Mouse (Mus musculus) lung, embryonic 15.5 days (tissue): ENCODE measurements around the gene Tcf7l1. TPM values are rescaled to one million over a fixed set of nuclear protein-coding genes. Genes with fewer than 3 reads are reported as not detected.

ENCODE experiments used
- ATAC-seq: fragments of 200-750 bp; cut with Nextera tagmentation; 2 replicates; pipeline ENCODE4 v1.8.0; 2017; ENCODE audit warnings: moderate number of reproducible peaks, borderline replicate concordance; ENCODE audit not compliant: low FRiP score, low TSS enrichment; ENCODE audit errors: extremely low read depth
- H3K27ac ChIP-seq: fragments of 300-500 bp; sonication (generic); 2 replicates; pipeline ENCODE4 v1.5.1; 2015; ENCODE audit warnings: moderate library complexity, mild to moderate bottlenecking, inconsistent platforms
- H3K27me3 ChIP-seq: fragments of 300-500 bp; sonication (generic); 2 replicates; pipeline ENCODE4 v1.6.1; 2015; ENCODE audit warnings: inconsistent platforms
- H3K36me3 ChIP-seq: fragments of 300-500 bp; sonication (generic); 2 replicates; pipeline ENCODE4 v1.6.1; 2015; ENCODE audit warnings: inconsistent platforms
- H3K4me1 ChIP-seq: fragments of 300-500 bp; sonication (generic); 2 replicates; pipeline ENCODE4 v1.6.1; 2015; ENCODE audit warnings: inconsistent platforms
- H3K4me2 ChIP-seq: fragments of 300-500 bp; sonication (generic); 2 replicates; pipeline ENCODE4 v1.6.1; 2015; ENCODE audit warnings: inconsistent platforms, mild to moderate bottlenecking, moderate library complexity
- H3K4me3 ChIP-seq: fragments of 300-500 bp; sonication (generic); 2 replicates; pipeline ENCODE4 v1.5.1; 2015; ENCODE audit warnings: mild to moderate bottlenecking, inconsistent platforms
- H3K9ac ChIP-seq: fragments of 300-500 bp; sonication (generic); 2 replicates; pipeline ENCODE4 v1.6.1; 2015; ENCODE audit warnings: inconsistent platforms
- H3K9me3 ChIP-seq: fragments of 300-500 bp; sonication (generic); 2 replicates; pipeline ENCODE4 v1.6.1; 2016; ENCODE audit warnings: inconsistent platforms
- WGBS: fragments of 180-500 bp; shearing (Covaris S2); methylation state at CpG from one replicate; pipeline ENCODE4 v1.1.7; 2015; 5-methylcytosine and 5-hydroxymethylcytosine counted together
- polyA plus RNA-seq: library from polyadenylated mRNA; unstranded; fragments of >200 nt; fragmentation: Nextera tagmentation; extraction: Ambion mirVana; gene quantifications from 2 replicates; pipeline ENCODE4 v1.2.1, GENCODE M21; 2015

The Tcf7l1 gene
- polyA plus RNA-seq, 1 experiment from 2014 or later: 33.8 TPM

- no peak for ATAC-seq
- no peak overlapping the region for H3K9ac ChIP-seq
- H3K36me3 ChIP-seq: no peaks in the 10 kb centered on the region
- H3K9me3 ChIP-seq: no peaks in the 10 kb centered on the region
- WGBS: 89% methylated on average over 4 of the region's 4 CpGs
- H3K4me1 ChIP-seq: peaks cover 32% of the 10 kb centered on the region
- H3K4me3 ChIP-seq: no peak overlapping the region
- no peak overlapping the region for H3K4me2 ChIP-seq
- H3K27me3 ChIP-seq: no peaks in the 10 kb centered on the region
- H3K27ac ChIP-seq: no peak overlapping the region
Measured at GRCm38 (mm10) chr6:72723143-72723542, 65.9 kb downstream of the Tcf7l1 start.

GRCm38 (mm10) chr6:72720852-72721251 is 68.2 kb downstream of the Tcf7l1 start:
- 66% methylated on average over 3 of the region's 3 CpGs for WGBS
- Histone ChIP-seq H3K4me3 (no peak overlapping the region), H3K9ac (no peak overlapping the region), H3K36me3 (peaks cover 4% of the 10 kb centered on the region; the same call in 1 of the 2 replicates), H3K27ac (no peak overlapping the region), H3K4me1 (peaks cover 28% of the 10 kb centered on the region), H3K27me3 (no peaks in the 10 kb centered on the region), H3K9me3 (no peaks in the 10 kb centered on the region), H3K4me2 (no peak overlapping the region)
- no peak for ATAC-seq

GRCm38 (mm10) chr6:72714726-72715125 is 74.3 kb downstream of the Tcf7l1 start:
- ATAC-seq: no peak
- Histone ChIP-seq H3K27ac (peak overlapping the region; percentile 22; the same call in 1 of the 2 replicates), H3K36me3 (peaks cover 4% of the 10 kb centered on the region; the same call in 1 of the 2 replicates), H3K4me1 (peaks cover 38% of the 10 kb centered on the region), H3K9me3 (no peaks in the 10 kb centered on the region), H3K4me3 (no peak overlapping the region), H3K9ac (no peak overlapping the region), H3K4me2 (no peak overlapping the region), H3K27me3 (no peaks in the 10 kb centered on the region)
- 14% methylated on average over 4 of the region's 4 CpGs for WGBS

- no peak for ATAC-seq
- Histone ChIP-seq H3K27me3 (no peaks in the 10 kb centered on the region), H3K9me3 (no peaks in the 10 kb centered on the region), H3K4me1 (peaks cover 38% of the 10 kb centered on the region), H3K27ac (no peak overlapping the region), H3K4me2 (no peak overlapping the region), H3K4me3 (no peak overlapping the region), H3K9ac (no peak overlapping the region), H3K36me3 (peaks cover 4% of the 10 kb centered on the region; the same call in 1 of the 2 replicates)
- WGBS: 48% methylated on average over 9 of the region's 9 CpGs
Measured at GRCm38 (mm10) chr6:72714250-72714649, 74.8 kb downstream of the Tcf7l1 start.

- ATAC-seq: peak; percentile 76; the same call in 1 of the 2 replicates
- no peaks in the 10 kb centered on the region for H3K36me3 ChIP-seq
- peak overlapping the region; percentile 63 for H3K27ac ChIP-seq
- no peaks in the 10 kb centered on the region for H3K27me3 ChIP-seq
- H3K4me1 ChIP-seq: peaks cover 38% of the 10 kb centered on the region
- 27% methylated on average over 8 of the region's 8 CpGs for whole genome bisulfite sequencing
- H3K4me2 ChIP-seq: no peak overlapping the region
- no peak overlapping the region for H3K9ac ChIP-seq
- no peaks in the 10 kb centered on the region for H3K9me3 ChIP-seq
- H3K4me3 ChIP-seq: no peak overlapping the region
Measured at GRCm38 (mm10) chr6:72711508-72712081, 77.5 kb downstream of the Tcf7l1 start.

- H3K27me3 ChIP-seq: no peaks in the 10 kb centered on the region
- peaks cover 38% of the 10 kb centered on the region for H3K4me1 ChIP-seq
- H3K36me3 ChIP-seq: no peaks in the 10 kb centered on the region
- 61% methylated on average over 10 of the region's 10 CpGs for WGBS
- H3K9me3 ChIP-seq: no peaks in the 10 kb centered on the region
- 0 out of 2 replicates have a peak, but pooled peaks have one; percentile 8 for ATAC-seq
- H3K27ac ChIP-seq: peak overlapping the region; percentile 63
- no peak overlapping the region for H3K4me3 ChIP-seq
- H3K9ac ChIP-seq: no peak overlapping the region
- H3K4me2 ChIP-seq: no peak overlapping the region
Measured at GRCm38 (mm10) chr6:72710897-72711507, 78.1 kb downstream of the Tcf7l1 start.

GRCm38 (mm10) chr6:72699467-72700126 is 89.5 kb downstream of the Tcf7l1 start:
- H3K27me3 ChIP-seq: no peaks in the 10 kb centered on the region
- no peaks in the 10 kb centered on the region for H3K9me3 ChIP-seq
- peaks cover 34% of the 10 kb centered on the region for H3K4me1 ChIP-seq
- no peak overlapping the region for H3K4me2 ChIP-seq
- no peak overlapping the region for H3K27ac ChIP-seq
- no peak overlapping the region for H3K9ac ChIP-seq
- H3K4me3 ChIP-seq: no peak overlapping the region
- H3K36me3 ChIP-seq: no peaks in the 10 kb centered on the region
- WGBS: 59% methylated on average over 5 of the region's 5 CpGs
- no peak for ATAC-seq

- H3K36me3 ChIP-seq: no peaks in the 10 kb centered on the region
- WGBS: 91% methylated on average over 5 of the region's 5 CpGs
- ATAC-seq: no peak
- no peak overlapping the region for H3K4me2 ChIP-seq
- peaks cover 42% of the 10 kb centered on the region for H3K4me1 ChIP-seq
- no peaks in the 10 kb centered on the region for H3K9me3 ChIP-seq
- no peak overlapping the region for H3K9ac ChIP-seq
- H3K27ac ChIP-seq: no peak overlapping the region
- no peak overlapping the region for H3K4me3 ChIP-seq
- H3K27me3 ChIP-seq: no peaks in the 10 kb centered on the region
Measured at GRCm38 (mm10) chr6:72698559-72698958, 90.5 kb downstream of the Tcf7l1 start.

GRCm38 (mm10) chr6:72696601-72697335 is 92.3 kb downstream of the Tcf7l1 start:
- no peak for ATAC-seq
- Histone ChIP-seq H3K36me3 (no peaks in the 10 kb centered on the region), H3K27me3 (no peaks in the 10 kb centered on the region), H3K4me1 (peaks cover 57% of the 10 kb centered on the region), H3K4me2 (no peak overlapping the region), H3K9ac (no peak overlapping the region), H3K27ac (no peak overlapping the region), H3K9me3 (no peaks in the 10 kb centered on the region), H3K4me3 (no peak overlapping the region)
- WGBS: 21% methylated on average over 11 of the region's 11 CpGs

- Histone ChIP-seq H3K27me3 (no peaks in the 10 kb centered on the region), H3K4me1 (peaks cover 75% of the 10 kb centered on the region), H3K36me3 (no peaks in the 10 kb centered on the region), H3K9ac (no peak overlapping the region), H3K4me2 (no peak overlapping the region), H3K27ac (peak overlapping the region; percentile 43), H3K4me3 (no peak overlapping the region), H3K9me3 (no peaks in the 10 kb centered on the region)
- 28% methylated on average over 10 of the region's 10 CpGs for WGBS
- no peak for ATAC-seq
Measured at GRCm38 (mm10) chr6:72694791-72695204, 94.3 kb downstream of the Tcf7l1 start.

- WGBS: 21% methylated on average over 5 of the region's 5 CpGs
- peak; percentile 17; the same call in 1 of the 2 replicates for ATAC-seq
Measured at GRCm38 (mm10) chr6:72694047-72694790, 94.8 kb downstream of the Tcf7l1 start.

More at GRCm38 (mm10) chr6:72694047-72694790, 94.8 kb downstream of the Tcf7l1 start:
- Histone ChIP-seq H3K9me3 (no peaks in the 10 kb centered on the region), H3K27ac (peak overlapping the region; percentile 43), H3K27me3 (no peaks in the 10 kb centered on the region), H3K4me1 (peaks cover 77% of the 10 kb centered on the region), H3K36me3 (no peaks in the 10 kb centered on the region), H3K4me2 (no peak overlapping the region), H3K9ac (no peak overlapping the region), H3K4me3 (no peak overlapping the region)
